Mouse (Mus musculus) thymus, adult 18-20 months (tissue): ENCODE data around the gene Taf3.

ENCODE experiments used
- DNase-seq, 2 experiments: peaks; one replicate each; pipeline ENCODE4 v3.0.0; 2022; ENCODE audit warnings: mixed read lengths in 2 of 2

Gene Taf3

GRCm38 (mm10) chr2:9875220-9875619, 173.2 kb downstream of the Taf3 start:
- no peak for DNase-seq

- peak in 1 of 2 experiments; percentile 22 for DNase-seq
Measured at GRCm38 (mm10) chr2:9874467-9875219, 173.8 kb downstream of the Taf3 start.

- no peak for DNase-seq
Measured at GRCm38 (mm10) chr2:9873757-9874156, 174.6 kb downstream of the Taf3 start.

GRCm38 (mm10) chr2:9872682-9873081, 175.7 kb downstream of the Taf3 start:
- DNase-seq = peak in 1 of 2 experiments; percentile 47

GRCm38 (mm10) chr2:9871798-9872197, 176.6 kb downstream of the Taf3 start:
- DNase-seq = peak in 1 of 2 experiments; percentile 29

- peak; percentile 34 to 56 for DNase-seq
Measured at GRCm38 (mm10) chr2:9871141-9871716, 177.2 kb downstream of the Taf3 start.

GRCm38 (mm10) chr2:9867092-9867825, 181.1 kb downstream of the Taf3 start:
- no peak for DNase-seq
